Mouse (Mus musculus) cortical plate, adult 2 months (tissue): ENCODE data around the gene Mybpc2.

ENCODE experiments used
- CTCF ChIP-seq: fragments of 200-500 bp; IDR thresholded peaks from 2 replicates; pipeline ENCODE4 v1.5.1; 2011; ENCODE audit warnings: mild to moderate bottlenecking, control low read depth, low read length; ENCODE audit not compliant: insufficient read depth; ENCODE audit errors: extremely low read depth
- POLR2A ChIP-seq: fragments of 200-500 bp; IDR thresholded peaks from 2 replicates; pipeline ENCODE4 v1.6.1; 2011; ENCODE audit warnings: mild to moderate bottlenecking, low read length, control low read depth; ENCODE audit not compliant: insufficient read depth; ENCODE audit errors: extremely low read depth

DNA sequence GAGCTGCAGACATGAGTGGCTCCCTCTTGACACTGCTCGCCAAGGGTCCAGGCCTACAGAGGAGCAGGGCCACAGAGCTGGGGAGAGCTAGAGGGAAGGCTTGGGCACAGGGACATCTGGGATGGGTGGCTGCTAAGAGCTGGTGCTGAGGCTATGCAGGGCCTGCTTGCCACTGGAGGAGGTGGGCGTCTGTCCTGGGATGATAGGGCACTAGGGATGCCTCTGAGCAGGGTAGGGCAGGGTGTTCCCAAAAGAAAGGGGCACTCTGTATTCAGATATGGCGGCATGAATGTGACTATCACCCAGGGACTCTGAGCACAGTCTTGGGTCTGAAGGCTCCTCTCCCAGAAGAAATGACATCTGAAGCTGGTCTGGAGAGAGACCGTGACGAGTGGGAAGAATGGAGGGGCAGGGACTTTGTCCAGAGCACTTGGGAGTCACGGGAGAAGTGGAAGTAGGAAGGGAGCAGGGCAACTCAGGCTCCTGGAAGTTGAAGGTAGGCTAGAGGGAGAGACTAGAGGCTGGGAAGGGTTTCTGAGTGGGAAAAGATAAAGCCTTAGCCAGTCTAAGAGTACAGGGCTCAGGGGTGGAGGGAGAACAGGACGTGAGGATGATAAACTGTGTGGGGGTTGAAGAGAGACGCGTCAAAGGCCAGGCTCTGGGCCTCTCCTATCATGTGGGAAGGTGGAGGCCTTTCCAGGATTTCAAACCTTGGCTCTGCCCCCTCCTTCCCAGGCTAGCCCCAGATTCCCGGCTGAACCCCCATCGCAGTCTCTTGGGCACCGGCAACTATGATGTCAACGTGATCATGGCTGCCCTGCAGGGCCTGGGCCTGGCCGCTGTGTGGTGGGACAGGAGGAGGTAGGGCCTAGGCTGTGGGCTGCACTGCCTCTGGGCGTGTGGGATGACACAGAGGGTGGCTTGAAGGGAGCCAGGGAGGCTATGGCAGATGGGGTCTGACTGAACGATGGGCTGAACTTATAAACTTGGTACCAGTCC is 54.5 kb downstream of the Mybpc2 start:
- TF ChIP-seq CTCF, result no peak
- TF ChIP-seq POLR2A, result no peak
